Mouse (Mus musculus) forebrain, embryonic 12.5 days (tissue): ENCODE measurements around the gene Smap2. TPM values are rescaled to one million over a fixed set of nuclear protein-coding genes. Genes with fewer than 3 reads are reported as not detected.
A peak's percentile ranks its signal among the peaks of the same experiment; 100 is the strongest.

Experiments used
- ATAC-seq: fragments of 200-750 bp; cut with Nextera tagmentation; 2 replicates; pipeline ENCODE4 v1.8.0; 2017; ENCODE audit warnings: moderate TSS enrichment; ENCODE audit not compliant: low FRiP score
- H3K27ac ChIP-seq: fragments of 300-500 bp; sonication (generic); 2 replicates; pipeline ENCODE4 v1.5.1; 2016; ENCODE audit warnings: mild to moderate bottlenecking
- H3K27me3 ChIP-seq: fragments of 300-500 bp; sonication (generic); 2 replicates; pipeline ENCODE4 v1.6.1; 2016; ENCODE audit warnings: mild to moderate bottlenecking
- H3K36me3 ChIP-seq: fragments of 300-500 bp; sonication (generic); replicated peaks from 2 replicates; pipeline ENCODE4 v1.6.1; 2016; ENCODE audit warnings: mild to moderate bottlenecking
- H3K4me1 ChIP-seq: fragments of 300-500 bp; sonication (generic); 2 replicates; pipeline ENCODE4 v1.6.1; 2016
- H3K4me2 ChIP-seq: fragments of 300-500 bp; sonication (generic); 2 replicates; pipeline ENCODE4 v1.6.1; 2016; ENCODE audit warnings: mild to moderate bottlenecking, moderate library complexity
- H3K4me3 ChIP-seq: fragments of 300-500 bp; sonication (generic); replicated peaks from 2 replicates; pipeline ENCODE4 v1.5.1; 2016; ENCODE audit warnings: mild to moderate bottlenecking
- H3K9ac ChIP-seq: fragments of 300-500 bp; sonication (generic); 2 replicates; pipeline ENCODE4 v1.6.1; 2016; ENCODE audit warnings: mild to moderate bottlenecking
- H3K9me3 ChIP-seq: fragments of 300-500 bp; sonication (generic); 2 replicates; pipeline ENCODE4 v1.6.1; 2016
- WGBS: fragments of 180-500 bp; shearing (Covaris S2); methylation state at CpG from one replicate; pipeline ENCODE4 v1.1.7; 2016; 5-methylcytosine and 5-hydroxymethylcytosine counted together
- polyA plus RNA-seq: library from polyadenylated mRNA; unstranded; fragments of >200 nt; fragmentation: Nextera tagmentation; extraction: Ambion mirVana; gene quantifications from 2 replicates; pipeline ENCODE4 v1.2.1, GENCODE M21; 2016

Smap2 gene
- polyA plus RNA-seq, 1 experiment from 2014 or later: 28.2 TPM

GRCm38 (mm10) chr4:121039331-121040115 lies 22.5 kb upstream of the Smap2 start, which contains the start of gene Col9a2:
Gene Col9a2 (plus strand): TSS chr4:121039385.
- WGBS: 1% methylated on average over 46 of the region's 46 CpGs
- peaks cover 36% of the 10 kb centered on the region for H3K4me1 ChIP-seq
- peak within 1 kb of the TSS; percentile 41 for H3K4me3 ChIP-seq
- peaks cover 33% of the 10 kb centered on the region for H3K27me3 ChIP-seq
- H3K9me3 ChIP-seq: no peaks in the 10 kb centered on the region
- no peak within 1 kb of the TSS for H3K27ac ChIP-seq
- H3K9ac ChIP-seq: peak within 1 kb of the TSS; percentile 56
- peak; percentile 47 for ATAC-seq
- H3K4me2 ChIP-seq: peak within 1 kb of the TSS; percentile 65
- no peaks in the 10 kb centered on the region for H3K36me3 ChIP-seq

DNA sequence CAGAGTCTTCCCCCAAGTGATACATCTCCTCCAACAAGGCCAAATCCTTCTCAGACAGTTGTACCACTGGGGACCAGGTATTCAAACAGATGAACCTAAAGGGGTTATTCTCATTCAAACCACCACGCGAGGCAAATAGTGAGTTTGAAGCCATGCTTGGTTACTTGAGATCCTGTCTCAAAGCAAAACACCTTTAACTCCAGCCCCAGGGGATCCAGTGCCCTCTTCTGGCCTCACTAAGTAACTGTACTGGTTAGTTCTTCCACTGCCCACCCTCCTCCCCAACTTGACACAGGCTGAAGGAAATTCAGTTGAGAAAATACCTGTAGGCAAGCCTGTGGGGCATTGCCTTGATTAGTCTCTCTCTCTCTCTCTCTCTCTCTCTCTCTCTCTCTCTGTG lies 16.0 kb upstream of the Smap2 start:
- no peak overlapping the region for H3K4me3 ChIP-seq
- WGBS: 65% methylated on average over 2 of the region's 2 CpGs
- H3K4me2 ChIP-seq: no peak overlapping the region
- peaks cover 3% of the 10 kb centered on the region for H3K27me3 ChIP-seq
- no peaks in the 10 kb centered on the region for H3K36me3 ChIP-seq
- H3K9ac ChIP-seq: no peak overlapping the region
- no peak for ATAC-seq
- H3K4me1 ChIP-seq: no peaks in the 10 kb centered on the region
- no peaks in the 10 kb centered on the region for H3K9me3 ChIP-seq
- no peak overlapping the region for H3K27ac ChIP-seq

DNA sequence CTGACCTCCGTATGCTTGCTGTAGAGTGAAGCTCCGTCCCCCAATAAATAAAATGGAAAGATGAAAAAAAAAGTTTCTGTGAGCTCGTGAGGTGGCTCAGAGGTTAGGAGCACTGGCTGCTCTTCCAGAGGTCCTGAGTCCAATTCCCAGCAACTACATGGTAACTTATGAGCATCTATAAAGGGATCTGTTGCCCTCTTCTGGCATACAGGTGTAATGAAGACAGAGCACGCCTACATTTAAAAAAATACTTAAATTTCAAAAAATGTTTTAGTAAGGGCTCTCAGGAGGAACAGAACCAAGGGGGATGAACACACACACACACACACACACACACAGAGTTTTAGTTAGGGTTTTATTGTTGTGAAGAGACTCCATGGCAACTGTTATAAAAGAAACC lies 14.4 kb upstream of the Smap2 start:
- Histone ChIP-seq H3K27ac (no peak overlapping the region), H3K4me2 (no peak overlapping the region), H3K9me3 (no peaks in the 10 kb centered on the region), H3K27me3 (no peaks in the 10 kb centered on the region), H3K4me3 (no peak overlapping the region), H3K4me1 (no peaks in the 10 kb centered on the region), H3K9ac (no peak overlapping the region), H3K36me3 (no peaks in the 10 kb centered on the region)
- 60% methylated on average over 4 of the region's 4 CpGs for WGBS
- ATAC-seq: no peak

DNA sequence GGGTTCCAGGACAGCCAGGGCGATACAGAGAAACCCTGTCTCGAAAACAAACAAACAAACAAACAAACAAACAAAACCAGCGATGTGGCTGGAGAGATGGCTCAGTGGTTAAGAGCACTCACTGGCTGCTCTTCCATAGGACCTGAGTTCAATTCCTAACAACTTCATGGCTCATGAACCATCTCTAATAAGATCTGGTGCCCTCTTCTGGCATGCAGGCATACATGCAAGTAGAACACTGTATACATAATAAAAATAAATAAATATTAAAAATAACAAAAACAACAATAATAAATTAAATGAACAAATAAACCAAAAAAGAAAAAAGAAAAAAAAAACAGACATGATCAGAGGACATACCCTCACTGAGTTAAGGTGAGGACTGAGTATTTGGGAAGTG lies 12.6 kb upstream of the Smap2 start:
- Histone ChIP-seq H3K4me1 (no peaks in the 10 kb centered on the region), H3K4me3 (no peak overlapping the region), H3K36me3 (no peaks in the 10 kb centered on the region), H3K27me3 (0 out of 2 replicates have a peak, but pooled peaks cover 4% of the 10 kb centered on the region), H3K9ac (no peak overlapping the region), H3K4me2 (no peak overlapping the region), H3K27ac (no peak overlapping the region), H3K9me3 (no peaks in the 10 kb centered on the region)
- 81% methylated on average over 3 of the region's 3 CpGs for WGBS
- no peak for ATAC-seq

DNA sequence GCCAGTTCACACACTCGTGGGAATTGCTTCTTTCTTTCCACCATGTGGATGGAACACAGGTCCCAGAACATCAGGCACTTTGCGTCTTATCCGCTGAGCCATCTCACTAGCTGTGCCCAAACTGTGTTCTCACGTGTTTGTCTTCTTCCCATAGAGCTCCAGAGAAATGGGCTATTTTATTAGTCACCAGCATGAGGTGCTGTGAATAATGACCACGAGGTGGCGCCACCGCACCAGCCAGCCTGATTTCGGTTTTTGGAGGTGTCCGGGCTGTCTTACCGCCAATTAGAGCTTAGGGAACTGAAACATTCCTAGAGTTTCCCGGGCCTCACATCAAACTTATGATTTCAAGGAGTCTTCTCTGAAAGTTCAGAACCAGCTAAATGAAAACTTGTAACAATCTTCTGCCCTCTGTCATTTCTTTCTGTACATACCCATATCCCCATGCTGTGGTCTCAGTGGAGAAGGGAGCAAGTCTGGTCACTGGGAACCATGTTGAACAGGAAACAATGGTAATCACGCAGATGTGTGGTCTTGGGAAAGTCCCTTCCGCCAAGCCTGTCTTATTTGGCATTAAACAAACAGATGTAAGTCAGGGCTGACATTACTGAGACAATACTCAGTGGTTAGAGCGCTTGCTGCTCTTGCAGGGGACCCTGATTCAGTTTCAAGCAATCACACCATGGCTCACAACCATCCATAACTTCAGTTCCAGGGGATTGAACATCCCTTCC lies 11.8 kb upstream of the Smap2 start:
- Histone ChIP-seq H3K4me1 (no peaks in the 10 kb centered on the region), H3K27me3 (0 out of 2 replicates have a peak, but pooled peaks cover 4% of the 10 kb centered on the region), H3K27ac (no peak overlapping the region), H3K36me3 (no peaks in the 10 kb centered on the region), H3K4me2 (no peak overlapping the region), H3K9ac (no peak overlapping the region), H3K9me3 (no peaks in the 10 kb centered on the region), H3K4me3 (no peak overlapping the region)
- ATAC-seq: 0 out of 2 replicates have a peak, but pooled peaks have one; percentile 55
- 24% methylated on average over 14 of the region's 14 CpGs for WGBS

- H3K4me2 ChIP-seq: no peak overlapping the region
- H3K4me3 ChIP-seq: no peak overlapping the region
- H3K9me3 ChIP-seq: no peaks in the 10 kb centered on the region
- 0 out of 2 replicates have a peak, but pooled peaks cover 4% of the 10 kb centered on the region for H3K27me3 ChIP-seq
- H3K27ac ChIP-seq: no peak overlapping the region
- no peak for ATAC-seq
- no peak overlapping the region for H3K9ac ChIP-seq
- 83% methylated on average over 1 of the region's 1 CpGs for WGBS
- H3K4me1 ChIP-seq: no peaks in the 10 kb centered on the region
- no peaks in the 10 kb centered on the region for H3K36me3 ChIP-seq
Measured at GRCm38 (mm10) chr4:121028146-121028545, 11.1 kb upstream of the Smap2 start.

GRCm38 (mm10) chr4:121025681-121026080 lies 8.6 kb upstream of the Smap2 start:
- 0 out of 2 replicates have a peak, but pooled peaks cover 4% of the 10 kb centered on the region for H3K27me3 ChIP-seq
- ATAC-seq: no peak
- H3K27ac ChIP-seq: no peak overlapping the region
- no peaks in the 10 kb centered on the region for H3K36me3 ChIP-seq
- H3K4me3 ChIP-seq: no peak overlapping the region
- 67% methylated on average over 2 of the region's 2 CpGs for WGBS
- no peaks in the 10 kb centered on the region for H3K4me1 ChIP-seq
- no peak overlapping the region for H3K4me2 ChIP-seq
- H3K9ac ChIP-seq: no peak overlapping the region
- no peaks in the 10 kb centered on the region for H3K9me3 ChIP-seq

GRCm38 (mm10) chr4:121023941-121024340 lies 6.9 kb upstream of the Smap2 start:
- H3K27ac ChIP-seq: no peak overlapping the region
- H3K4me1 ChIP-seq: no peaks in the 10 kb centered on the region
- no peak for ATAC-seq
- 0 out of 2 replicates have a peak, but pooled peaks cover 4% of the 10 kb centered on the region for H3K27me3 ChIP-seq
- H3K4me3 ChIP-seq: no peak overlapping the region
- H3K9me3 ChIP-seq: no peaks in the 10 kb centered on the region
- no peaks in the 10 kb centered on the region for H3K36me3 ChIP-seq
- H3K9ac ChIP-seq: no peak overlapping the region
- H3K4me2 ChIP-seq: no peak overlapping the region
- WGBS: 88% methylated on average over 2 of the region's 2 CpGs

DNA sequence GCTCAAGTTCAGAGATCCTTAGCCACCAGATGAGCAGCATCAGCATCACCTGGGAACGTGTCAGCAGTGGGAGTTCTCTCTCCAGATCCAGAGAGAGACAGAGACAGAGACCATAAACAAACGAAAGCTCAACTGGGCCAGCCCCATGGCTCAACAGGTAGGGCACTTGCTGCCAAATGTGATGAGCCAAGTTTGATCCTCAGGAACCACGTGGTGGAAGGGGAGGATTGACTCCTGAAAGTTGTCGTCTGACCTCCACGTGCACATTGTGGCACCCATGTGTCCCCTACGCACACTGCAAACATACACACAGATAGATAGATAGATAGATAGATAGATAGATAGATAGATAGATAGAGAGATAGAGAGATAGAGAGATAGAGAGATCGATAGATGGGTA lies 6.4 kb upstream of the Smap2 start:
- no peaks in the 10 kb centered on the region for H3K36me3 ChIP-seq
- H3K4me3 ChIP-seq: no peak overlapping the region
- H3K9me3 ChIP-seq: no peaks in the 10 kb centered on the region
- WGBS: 87% methylated on average over 7 of the region's 7 CpGs
- no peaks in the 10 kb centered on the region for H3K4me1 ChIP-seq
- no peak for ATAC-seq
- H3K9ac ChIP-seq: no peak overlapping the region
- no peak overlapping the region for H3K4me2 ChIP-seq
- H3K27me3 ChIP-seq: 0 out of 2 replicates have a peak, but pooled peaks cover 4% of the 10 kb centered on the region
- H3K27ac ChIP-seq: no peak overlapping the region

- Histone ChIP-seq H3K4me3 (no peak overlapping the region), H3K27ac (no peak overlapping the region), H3K4me2 (no peak overlapping the region), H3K36me3 (no peaks in the 10 kb centered on the region), H3K27me3 (0 out of 2 replicates have a peak, but pooled peaks cover 4% of the 10 kb centered on the region), H3K9me3 (no peaks in the 10 kb centered on the region), H3K9ac (no peak overlapping the region), H3K4me1 (no peaks in the 10 kb centered on the region)
- no peak for ATAC-seq
Measured at GRCm38 (mm10) chr4:121021911-121022310, 4.9 kb upstream of the Smap2 start.

GRCm38 (mm10) chr4:121020040-121020790 lies 3.2 kb upstream of the Smap2 start:
- H3K36me3 ChIP-seq: no peaks in the 10 kb centered on the region
- peaks cover 11% of the 10 kb centered on the region for H3K4me1 ChIP-seq
- no peak for ATAC-seq
- 70% methylated on average over 10 of the region's 10 CpGs for WGBS
- H3K4me2 ChIP-seq: no peak overlapping the region
- no peak overlapping the region for H3K9ac ChIP-seq
- H3K27me3 ChIP-seq: no peaks in the 10 kb centered on the region
- H3K27ac ChIP-seq: no peak overlapping the region
- no peak overlapping the region for H3K4me3 ChIP-seq
- no peaks in the 10 kb centered on the region for H3K9me3 ChIP-seq

DNA sequence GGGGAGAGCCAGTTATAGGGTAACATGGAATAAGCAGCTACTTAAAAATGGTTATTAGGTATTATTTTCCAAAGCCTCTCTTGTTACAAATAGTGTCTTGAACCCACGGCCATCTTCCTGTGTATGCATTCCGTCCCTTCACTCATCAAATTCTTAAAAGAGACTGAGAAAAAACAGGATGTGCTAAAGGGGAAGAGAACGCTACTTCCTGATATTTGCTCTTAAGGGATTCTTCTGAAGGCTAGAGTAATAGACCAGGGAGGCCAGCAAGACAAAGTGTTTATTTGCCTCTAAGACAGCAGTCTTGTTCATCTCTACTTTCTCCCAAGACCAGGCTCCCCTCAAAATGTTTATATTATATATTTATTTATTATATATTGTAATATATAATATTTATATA lies 1.2 kb upstream of the Smap2 start:
- H3K36me3 ChIP-seq: no peaks in the 10 kb centered on the region
- no peaks in the 10 kb centered on the region for H3K9me3 ChIP-seq
- H3K27ac ChIP-seq: no peak overlapping the region
- no peak overlapping the region for H3K9ac ChIP-seq
- peaks cover 19% of the 10 kb centered on the region for H3K4me1 ChIP-seq
- H3K4me3 ChIP-seq: no peak overlapping the region
- no peaks in the 10 kb centered on the region for H3K27me3 ChIP-seq
- H3K4me2 ChIP-seq: no peak overlapping the region
- WGBS: 95% methylated on average over 3 of the region's 3 CpGs
- ATAC-seq: no peak
